Mouse (Mus musculus) common myeloid progenitor, adult 5-6 weeks (primary cell): Measurements from ENCODE around the gene Rer1. TPM values are rescaled to one million over a fixed set of nuclear protein-coding genes. Genes with fewer than 3 reads are reported as not detected.

Source experiments
- ATAC-seq: replicated peaks from 2 replicates; pipeline ENCODE4 v1.8.0; 2016; ENCODE audit warnings: low read depth, mild to moderate bottlenecking, moderate TSS enrichment, inconsistent platforms; ENCODE audit not compliant: poor library complexity, severe bottlenecking
- total RNA-seq: library from RNA; stranded (forward); fragments of 200-1000, 187-1606 nt; gene quantifications from 2 replicates; pipeline ENCODE4 v1.2.3, GENCODE M21; 2017

Gene Rer1
- total RNA-seq, 1 experiment from 2014 or later = 124 TPM

DNA sequence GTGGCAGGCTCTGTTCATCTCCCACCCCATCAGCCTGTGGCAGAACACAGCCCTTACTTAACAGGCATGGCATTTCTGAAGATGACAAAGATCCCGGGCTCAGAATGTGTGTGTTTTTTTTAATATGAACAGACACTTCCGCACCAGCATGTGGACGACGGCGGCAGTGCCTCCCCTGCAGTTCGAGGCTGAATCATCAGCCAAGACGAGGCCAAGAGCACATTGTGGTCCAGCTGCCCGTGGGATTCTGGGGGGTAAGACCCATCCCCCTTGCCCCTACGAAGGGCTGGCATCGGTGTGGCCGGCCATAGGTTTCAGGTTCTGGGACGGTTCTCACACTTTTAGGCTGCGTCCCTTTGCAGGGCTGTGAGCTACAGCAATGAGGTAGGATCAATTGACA is 51.4 kb downstream of the Rer1 start:
- no peak for ATAC-seq

GRCm38 (mm10) chr4:155034202-155034601 is 52.0 kb downstream of the Rer1 start:
- ATAC-seq = no peak

DNA sequence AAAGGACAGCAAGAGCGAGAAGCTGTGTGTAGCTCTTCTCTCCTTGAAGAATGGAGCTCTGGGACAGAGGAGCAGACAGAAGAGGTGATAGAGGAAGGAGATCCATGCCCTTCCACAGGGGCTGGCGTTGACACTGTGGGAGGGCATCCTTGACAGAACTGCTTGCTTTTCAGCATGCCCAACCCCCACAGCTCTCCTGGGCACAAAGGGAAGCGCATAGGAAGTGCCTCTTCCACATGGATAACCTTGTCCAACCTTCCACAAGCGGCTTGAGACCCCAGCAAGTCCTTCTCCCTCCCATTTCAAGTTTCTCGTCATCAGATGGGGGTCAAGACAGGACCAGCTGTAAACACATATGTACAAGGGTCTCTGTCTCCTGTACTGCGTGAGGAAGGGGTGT is 53.1 kb downstream of the Rer1 start:
- ATAC-seq = no peak

GRCm38 (mm10) chr4:155024170-155025010 is 61.8 kb downstream of the Rer1 start:
- ATAC-seq = no peak

Other genes with a start within 250 kb of the Rer1 start
- gene Ttc34, start 248.9 kb downstream of the Rer1 start, total RNA-seq = not detected in 2 replicates
- gene Mmel1, start 216.8 kb downstream of the Rer1 start, total RNA-seq = not detected in 2 replicates
- gene Fam213b, start 187.2 kb downstream of the Rer1 start, total RNA-seq = 0.87 TPM in 1 of 2 replicates, not detected in the other
- gene Tnfrsf14, start 157.8 kb downstream of the Rer1 start, total RNA-seq = 45.4 and 71.6 TPM in 2 replicates
- not detected in 2 replicates for gene Hes5, start 125.5 kb downstream of the Rer1 start, total RNA-seq
- 15.0 and 35.5 TPM in 2 replicates for gene Pank4, start 122.3 kb downstream of the Rer1 start, total RNA-seq
- gene Plch2, start 29.6 kb downstream of the Rer1 start, total RNA-seq = not detected in 2 replicates
- gene Pex10, start 19.4 kb downstream of the Rer1 start, total RNA-seq = 11.9 and 12.3 TPM in 2 replicates
- 2.6 and 10.3 TPM in 2 replicates for gene Morn1, start 195 bp upstream of the Rer1 start, total RNA-seq
- gene Ski, start 136.2 kb upstream of the Rer1 start, total RNA-seq = 8.4 and 9.9 TPM in 2 replicates
- 25.5 and 25.9 TPM in 2 replicates for gene Faap20, start 163.4 kb upstream of the Rer1 start, total RNA-seq